Mouse (Mus musculus) midbrain, embryonic 16.5 days (tissue): ENCODE measurements at regions not wholly inside any gene's neighbourhood (a gene's known extent, or its start where the extent isn't known, plus 50 kb on each side); places are given as distances from the start of the nearest gene placed in this dataset.
"Not testable (repeated sequence)": the region's sequence is repeated elsewhere in the genome, so short reads cannot be mapped to it uniquely, and the experiment has no call there.

Experiments used
- ATAC-seq: fragments of 200-750 bp; cut with Nextera tagmentation; 2 replicates; pipeline ENCODE4 v1.8.0; 2017; ENCODE audit warnings: moderate TSS enrichment
- H3K27ac ChIP-seq: fragments of 300-500 bp; sonication (generic); 2 replicates; pipeline ENCODE4 v1.5.1; 2014; ENCODE audit warnings: mild to moderate bottlenecking, low read length, mixed read lengths
- H3K27me3 ChIP-seq: fragments of 300-500 bp; sonication (generic); 2 replicates; pipeline ENCODE4 v1.6.1; 2014; ENCODE audit warnings: low read depth, low read length, mixed read lengths; ENCODE audit not compliant: control insufficient read depth, insufficient read depth
- H3K36me3 ChIP-seq: fragments of 300-500 bp; sonication (generic); 2 replicates; pipeline ENCODE4 v1.6.1; 2014; ENCODE audit warnings: mild to moderate bottlenecking, low read length, moderate library complexity, mixed read lengths; ENCODE audit not compliant: control insufficient read depth, insufficient read depth
- H3K4me1 ChIP-seq: fragments of 300-500 bp; sonication (generic); 2 replicates; pipeline ENCODE4 v1.6.1; 2014; ENCODE audit warnings: mild to moderate bottlenecking, low read length, mixed read lengths; ENCODE audit not compliant: control insufficient read depth, insufficient read depth
- H3K4me2 ChIP-seq: fragments of 300-500 bp; sonication (generic); 2 replicates; pipeline ENCODE4 v1.6.1; 2014; ENCODE audit warnings: mild to moderate bottlenecking, low read length, mixed read lengths
- H3K4me3 ChIP-seq: fragments of 300-500 bp; sonication (generic); 2 replicates; pipeline ENCODE4 v1.5.1; 2014; ENCODE audit warnings: low read depth, mild to moderate bottlenecking, low read length, moderate library complexity, mixed read lengths
- H3K9ac ChIP-seq: fragments of 300-500 bp; sonication (generic); 2 replicates; pipeline ENCODE4 v1.6.1; 2014; ENCODE audit warnings: low read depth, low read length, mixed read lengths
- H3K9me3 ChIP-seq: fragments of 300-500 bp; sonication (generic); replicated peaks from 2 replicates; pipeline ENCODE4 v1.6.1; 2014; ENCODE audit warnings: mild to moderate bottlenecking, low read length, mixed read lengths; ENCODE audit not compliant: control insufficient read depth, poor library complexity, severe bottlenecking
- WGBS: fragments of 180-500 bp; shearing (Covaris S2); extraction: QIAGEN DNeasy Blood & Tissue Kit; methylation state at CpG from one replicate; pipeline ENCODE4 v1.1.7; 2014; 5-methylcytosine and 5-hydroxymethylcytosine counted together

DNA sequence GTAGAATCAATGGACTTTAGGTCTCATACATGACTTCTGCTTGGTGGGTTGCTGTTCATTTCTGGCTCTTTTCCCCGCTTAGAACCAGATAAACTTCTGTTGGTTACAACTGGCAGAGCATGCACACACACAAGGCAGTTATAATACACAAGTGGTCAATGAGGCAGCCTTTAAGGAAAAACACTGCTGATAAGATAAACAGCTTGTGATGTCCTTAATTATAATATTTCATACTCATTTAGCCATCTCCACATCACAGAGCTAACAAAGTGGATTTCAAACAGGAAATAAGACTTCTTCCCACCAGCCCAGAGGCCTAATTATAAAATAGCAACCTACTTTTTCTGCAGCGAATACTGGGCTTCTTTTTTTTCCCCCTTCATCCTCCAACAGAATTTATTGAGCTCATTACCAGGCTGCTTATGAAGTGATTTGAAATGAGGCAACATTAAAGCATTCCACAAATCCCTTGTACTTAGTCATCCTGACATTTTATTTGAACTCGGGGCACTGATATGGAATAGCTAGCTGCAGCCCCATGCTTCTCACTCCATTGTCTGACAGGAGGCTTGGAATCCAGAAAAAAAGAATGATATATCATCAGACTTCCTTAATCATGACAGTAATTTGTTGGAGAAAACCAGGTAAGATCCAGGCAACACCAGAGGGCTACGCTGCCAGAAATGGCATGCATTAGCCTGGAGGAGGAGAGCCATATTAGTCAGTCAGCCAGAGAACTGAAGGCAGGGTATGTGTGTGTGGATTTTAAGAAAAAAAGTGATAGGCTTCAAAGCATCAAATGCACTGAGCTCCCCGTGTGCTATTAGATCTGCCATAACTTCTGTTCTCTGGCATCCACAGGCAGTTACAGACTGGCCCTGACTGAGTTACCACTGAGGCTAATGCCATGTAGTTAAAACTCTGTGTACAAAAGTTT is 620.3 kb upstream of the Map3k7 start:
- 56% methylated on average over 5 of the region's 5 CpGs for WGBS
- peak overlapping the region; percentile 25; the same call in 1 of the 2 replicates for H3K27ac ChIP-seq
- H3K27me3 ChIP-seq = no peaks in the 10 kb centered on the region
- H3K36me3 ChIP-seq = no peaks in the 10 kb centered on the region
- peak; percentile 81 for ATAC-seq
- H3K9ac ChIP-seq = no peak overlapping the region
- no peaks in the 10 kb centered on the region for H3K4me1 ChIP-seq
- H3K4me3 ChIP-seq = no peak overlapping the region
- no peaks in the 10 kb centered on the region for H3K9me3 ChIP-seq
- no peak overlapping the region for H3K4me2 ChIP-seq

DNA sequence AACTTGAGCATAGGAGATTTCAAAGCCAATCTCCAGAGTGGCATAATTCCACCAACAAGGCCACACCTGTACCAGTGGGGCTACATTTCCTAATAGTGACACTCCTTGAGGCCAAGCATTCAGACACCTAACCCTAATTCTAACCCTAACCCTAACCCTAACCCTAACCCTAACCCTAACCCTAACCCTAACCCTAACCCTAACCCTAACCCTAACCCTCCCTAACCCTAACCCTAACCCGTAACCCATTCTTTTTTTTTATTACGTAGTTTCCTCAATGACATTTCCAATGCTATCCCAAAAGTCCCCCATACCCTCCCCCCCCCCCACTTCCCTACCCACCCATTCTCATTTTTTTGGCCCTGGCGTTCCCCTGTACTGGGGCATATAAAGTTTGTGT is 609.9 kb upstream of the Map3k7 start:
- not testable (repeated sequence) for H3K9me3 ChIP-seq, H3K27ac ChIP-seq, H3K27me3 ChIP-seq, H3K4me1 ChIP-seq, H3K4me2 ChIP-seq, ATAC-seq, H3K4me3 ChIP-seq, H3K9ac ChIP-seq, H3K36me3 ChIP-seq
- 94% methylated on average over 2 of the region's 3 CpGs for WGBS

DNA sequence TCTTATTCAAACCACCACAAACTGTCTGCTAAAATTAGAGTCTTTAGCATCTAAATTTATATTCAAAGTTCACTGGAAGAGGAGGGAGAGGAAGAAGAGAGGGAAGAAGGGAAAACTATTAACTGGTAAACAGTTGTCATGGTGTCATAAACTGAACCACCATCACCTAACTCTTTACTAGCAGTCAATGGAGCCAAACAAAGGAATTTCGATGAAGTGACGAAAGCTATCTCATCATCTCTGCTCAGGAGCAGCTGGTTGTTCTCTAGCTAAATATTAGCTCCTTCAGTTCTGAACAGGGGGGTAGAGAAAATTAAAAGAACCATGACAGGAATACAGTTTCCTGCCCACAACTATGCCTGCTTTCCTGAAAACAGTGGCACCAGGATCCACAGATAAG is 608.9 kb upstream of the Map3k7 start:
- ATAC-seq = no peak
- no peaks in the 10 kb centered on the region for H3K27me3 ChIP-seq
- no peak overlapping the region for H3K4me2 ChIP-seq
- no peaks in the 10 kb centered on the region for H3K36me3 ChIP-seq
- H3K9me3 ChIP-seq = no peaks in the 10 kb centered on the region
- WGBS = 100% methylated on average over 2 of the region's 2 CpGs
- no peak overlapping the region for H3K27ac ChIP-seq
- H3K4me1 ChIP-seq = no peaks in the 10 kb centered on the region
- H3K4me3 ChIP-seq = no peak overlapping the region
- no peak overlapping the region for H3K9ac ChIP-seq

DNA sequence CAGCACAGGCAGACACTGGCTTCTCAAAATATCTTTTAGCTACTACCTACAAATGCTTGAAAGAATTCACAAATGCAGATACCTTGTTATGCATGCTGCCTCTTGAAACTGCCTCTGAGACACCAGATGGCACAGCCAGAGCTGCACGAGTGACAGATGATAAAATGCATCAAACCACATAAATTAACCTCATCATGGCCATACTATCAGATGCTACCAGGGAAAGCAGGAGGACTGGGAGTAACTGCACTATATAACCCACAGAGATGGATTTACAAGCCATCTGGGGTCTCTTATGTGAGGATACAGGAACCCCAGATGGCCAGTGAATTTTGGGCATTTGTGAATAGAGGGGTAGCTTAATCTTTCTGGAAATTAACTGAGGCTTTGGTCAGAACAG is 597.7 kb upstream of the Map3k7 start:
- WGBS = 26% methylated on average over 1 of the region's 1 CpGs
- no peak for ATAC-seq
- Histone ChIP-seq H3K9ac (no peak overlapping the region), H3K9me3 (no peaks in the 10 kb centered on the region), H3K4me2 (no peak overlapping the region), H3K27me3 (no peaks in the 10 kb centered on the region), H3K36me3 (no peaks in the 10 kb centered on the region), H3K27ac (no peak overlapping the region; the same call in 1 of the 2 replicates), H3K4me3 (no peak overlapping the region), H3K4me1 (peaks cover 2% of the 10 kb centered on the region; the same call in 1 of the 2 replicates)

DNA sequence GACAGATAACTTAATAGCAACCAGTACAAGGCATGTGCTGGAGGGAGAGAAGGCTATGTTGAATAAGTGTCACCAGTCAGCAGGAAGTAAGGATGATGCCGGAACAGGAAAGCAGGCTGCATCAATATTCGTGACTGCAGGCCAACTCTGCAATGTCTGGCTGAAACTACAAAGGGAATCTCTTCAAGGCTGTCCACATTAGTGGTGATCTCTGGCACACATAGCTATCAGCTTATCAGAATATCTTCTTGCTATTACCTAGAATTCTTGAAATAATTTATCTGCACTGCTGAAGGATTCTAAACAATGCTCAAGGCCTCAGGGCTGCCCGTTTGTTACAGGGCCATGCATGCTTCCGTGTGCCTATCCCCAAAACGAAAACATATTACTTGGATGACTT is 596.9 kb upstream of the Map3k7 start:
- no peaks in the 10 kb centered on the region for H3K9me3 ChIP-seq
- no peak overlapping the region for H3K4me2 ChIP-seq
- H3K4me3 ChIP-seq = no peak overlapping the region
- H3K36me3 ChIP-seq = no peaks in the 10 kb centered on the region
- no peak overlapping the region for H3K27ac ChIP-seq
- H3K27me3 ChIP-seq = no peaks in the 10 kb centered on the region
- 75% methylated on average over 5 of the region's 5 CpGs for WGBS
- peaks cover 2% of the 10 kb centered on the region; the same call in 1 of the 2 replicates for H3K4me1 ChIP-seq
- H3K9ac ChIP-seq = no peak overlapping the region
- ATAC-seq = no peak; the same call in 1 of the 2 replicates

DNA sequence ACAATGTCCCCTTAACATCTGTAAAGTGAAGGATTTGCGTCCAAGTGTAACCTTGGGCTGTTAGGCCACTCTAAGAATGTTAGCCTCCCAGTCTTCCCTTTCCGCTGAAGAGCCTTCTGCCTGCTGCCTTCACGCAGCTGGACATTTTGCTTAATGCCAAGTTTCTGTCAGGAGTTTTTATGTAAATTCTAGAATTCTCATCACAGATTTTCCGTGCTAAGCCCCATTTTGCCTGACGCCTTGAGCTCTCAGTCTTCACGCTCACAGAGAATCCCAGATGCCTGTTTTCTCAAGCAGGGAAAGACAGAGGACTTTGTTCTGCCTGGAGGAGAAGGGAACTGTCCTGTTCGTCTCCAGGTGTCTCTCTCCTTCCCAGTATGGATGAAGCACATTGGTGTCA is 593.8 kb upstream of the Map3k7 start:
- no peak overlapping the region for H3K27ac ChIP-seq
- 66% methylated on average over 7 of the region's 7 CpGs for WGBS
- no peak for ATAC-seq
- H3K4me2 ChIP-seq = no peak overlapping the region
- H3K36me3 ChIP-seq = no peaks in the 10 kb centered on the region
- no peak overlapping the region for H3K4me3 ChIP-seq
- no peak overlapping the region for H3K9ac ChIP-seq
- no peaks in the 10 kb centered on the region for H3K27me3 ChIP-seq
- H3K9me3 ChIP-seq = no peaks in the 10 kb centered on the region
- peaks cover 2% of the 10 kb centered on the region; the same call in 1 of the 2 replicates for H3K4me1 ChIP-seq

DNA sequence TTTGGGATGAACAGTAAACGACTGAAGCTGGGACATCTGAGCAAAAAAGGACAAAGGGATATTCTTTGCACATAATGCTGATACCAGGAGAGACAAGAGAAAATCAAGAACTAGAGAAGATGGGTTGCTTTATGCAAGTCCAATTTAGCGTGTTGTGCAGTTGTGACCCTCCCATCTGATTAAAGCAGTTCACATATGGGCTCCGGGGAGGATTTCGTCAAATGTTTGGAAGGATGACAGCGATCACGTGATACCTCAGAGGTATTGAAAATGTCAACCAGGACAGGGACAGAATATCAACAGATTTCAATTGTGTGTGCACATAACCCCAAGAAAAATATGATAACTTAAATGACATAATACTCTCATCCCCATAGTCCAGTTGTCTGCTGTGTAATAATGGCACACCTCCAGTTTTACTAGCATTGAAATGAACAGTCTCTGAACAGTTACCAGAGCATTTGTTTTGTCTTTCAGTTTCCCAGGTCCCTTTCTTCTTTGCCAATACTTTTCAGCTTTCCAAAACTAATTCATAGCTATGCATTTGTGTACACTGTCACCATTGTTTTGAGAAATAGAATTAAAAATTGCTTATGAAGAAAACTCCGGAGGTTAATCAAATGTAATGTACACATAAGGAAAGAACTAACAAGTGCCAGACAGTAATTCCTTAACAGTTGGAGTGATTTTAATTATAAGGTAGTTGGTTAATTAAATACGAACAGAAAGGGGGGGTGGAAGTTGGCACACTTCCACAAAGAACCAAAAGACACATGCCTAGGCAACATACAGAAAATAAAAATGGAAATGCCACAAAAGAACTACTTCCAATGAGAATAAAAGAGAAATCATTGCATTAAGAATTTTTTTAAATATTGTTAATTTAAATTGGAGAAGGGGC is 582.6 kb upstream of the Map3k7 start:
- Histone ChIP-seq H3K4me1 (no peaks in the 10 kb centered on the region), H3K9ac (no peak overlapping the region), H3K4me3 (no peak overlapping the region), H3K36me3 (no peaks in the 10 kb centered on the region), H3K27me3 (no peaks in the 10 kb centered on the region), H3K27ac (no peak overlapping the region), H3K9me3 (no peaks in the 10 kb centered on the region), H3K4me2 (no peak overlapping the region)
- WGBS = 87% methylated on average over 8 of the region's 8 CpGs
- no peak for ATAC-seq

DNA sequence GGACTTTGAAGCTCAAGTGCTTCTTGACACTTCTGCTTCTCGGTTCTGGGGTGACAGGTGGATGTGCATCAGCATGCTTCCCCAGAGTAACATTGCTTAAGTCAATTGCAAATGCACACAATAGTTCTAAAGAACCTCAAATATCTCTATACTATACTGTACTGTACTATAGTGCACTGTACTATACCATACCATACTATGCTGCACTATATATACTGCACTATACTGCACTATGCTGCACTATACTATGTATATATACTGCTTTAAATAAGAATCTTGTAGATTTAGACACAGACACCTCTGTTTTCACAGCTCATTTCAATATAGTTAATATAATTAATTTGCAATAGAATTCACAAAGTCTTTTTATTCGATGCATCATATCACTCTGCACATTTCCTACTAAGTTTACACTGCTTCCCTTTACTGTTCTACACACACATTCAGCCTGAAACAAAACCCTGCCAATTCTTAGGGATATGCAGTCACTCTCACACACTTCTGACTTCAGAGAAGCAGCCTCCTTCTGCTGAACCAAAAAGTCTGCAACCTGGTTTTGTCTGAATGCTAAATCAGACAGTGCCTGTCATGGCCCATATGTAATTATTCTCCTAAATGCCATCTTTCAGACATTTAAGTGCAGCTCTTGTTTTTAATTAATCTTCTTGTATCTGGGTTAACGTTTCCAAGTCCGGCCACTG is 570.8 kb upstream of the Map3k7 start:
- Histone ChIP-seq H3K9ac (no peak overlapping the region), H3K36me3 (no peaks in the 10 kb centered on the region), H3K4me1 (no peaks in the 10 kb centered on the region; the same call in 1 of the 2 replicates), H3K4me3 (no peak overlapping the region), H3K9me3 (no peaks in the 10 kb centered on the region), H3K4me2 (no peak overlapping the region), H3K27ac (no peak overlapping the region), H3K27me3 (no peaks in the 10 kb centered on the region)
- WGBS = 79% methylated on average over 4 of the region's 4 CpGs
- ATAC-seq = peak; percentile 48; the same call in 1 of the 2 replicates
